Mouse (Mus musculus) heart, adult 9 months (tissue): ENCODE data around the gene Mcpt8.
"Not testable (repeated sequence)": the region's sequence is repeated elsewhere in the genome, so short reads cannot be mapped to it uniquely, and the experiment has no call there.

ENCODE experiments used
- DNase-seq, 2 experiments: peaks; one replicate each; pipeline ENCODE4 v3.0.0; 2022; ENCODE audit warnings: low spot score in 2 of 2

The Mcpt8 gene

DNA sequence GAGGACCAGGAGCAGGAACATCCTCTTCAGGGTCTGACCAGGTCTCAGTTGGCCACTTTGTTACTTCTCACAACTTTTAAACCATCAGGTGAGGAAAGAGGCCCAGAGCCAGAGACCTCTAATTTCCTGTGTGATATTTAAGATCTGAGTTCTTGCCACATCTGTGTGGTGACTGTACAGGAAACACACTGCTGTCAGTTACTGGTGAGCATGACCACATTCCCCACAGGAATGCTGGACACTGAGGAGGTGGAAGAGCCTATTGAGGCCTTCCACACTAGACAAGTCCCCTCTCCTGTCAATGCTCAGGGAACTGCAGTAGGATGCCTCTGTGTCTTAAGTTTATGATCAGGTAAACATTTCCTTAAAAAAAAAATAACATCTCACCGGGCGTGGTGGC lies at the start of gene Mcpt8:
Gene Mcpt8, minus strand, starts transcription at position 107 of the 400 bp plus-strand sequence.
- DNase-seq: no peak

DNA sequence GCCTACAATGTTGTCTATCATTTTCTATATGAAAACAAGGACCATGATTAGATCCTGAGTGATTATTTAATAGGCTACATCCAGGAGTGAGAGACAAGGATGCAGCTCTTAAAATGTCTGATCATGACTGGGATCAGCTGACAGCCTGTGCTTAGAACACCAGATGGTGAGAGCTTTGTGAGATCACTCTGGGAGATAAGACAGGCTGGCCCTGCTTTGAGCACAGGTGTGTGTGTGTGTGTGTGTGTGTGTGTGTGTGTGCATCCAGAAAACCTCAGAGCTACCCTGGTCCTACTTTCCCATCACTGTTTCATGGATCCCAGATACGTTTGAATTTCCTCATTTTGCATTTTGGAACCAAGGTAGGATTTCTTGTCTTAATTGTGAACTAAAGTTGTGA lies 48.6 kb upstream of the Mcpt8 start:
- DNase-seq: not testable (repeated sequence)

DNA sequence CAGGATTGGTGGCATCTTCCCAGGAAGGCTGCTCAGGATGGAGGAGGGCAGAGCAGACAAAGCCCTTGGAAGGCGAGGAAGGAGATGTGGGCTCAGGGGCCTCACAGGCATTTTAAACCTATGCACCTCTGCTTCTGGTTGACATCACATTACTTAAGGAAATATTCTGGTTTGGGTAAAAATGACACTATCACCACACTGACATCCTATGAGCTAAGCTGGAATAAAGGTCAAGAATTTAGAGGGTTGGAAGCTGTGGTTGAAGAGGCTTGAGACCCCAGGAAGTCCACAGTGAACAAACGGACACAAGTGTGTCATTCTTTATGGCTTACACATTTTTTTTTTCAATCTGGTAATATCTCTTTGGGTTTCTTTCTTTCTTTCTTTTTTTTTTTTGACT lies 47.4 kb upstream of the Mcpt8 start, which contains the start of gene Gzmd:
Gene Gzmd, minus strand, starts transcription at position 101 of the 400 bp plus-strand sequence.
- not testable (repeated sequence) for DNase-seq

DNA sequence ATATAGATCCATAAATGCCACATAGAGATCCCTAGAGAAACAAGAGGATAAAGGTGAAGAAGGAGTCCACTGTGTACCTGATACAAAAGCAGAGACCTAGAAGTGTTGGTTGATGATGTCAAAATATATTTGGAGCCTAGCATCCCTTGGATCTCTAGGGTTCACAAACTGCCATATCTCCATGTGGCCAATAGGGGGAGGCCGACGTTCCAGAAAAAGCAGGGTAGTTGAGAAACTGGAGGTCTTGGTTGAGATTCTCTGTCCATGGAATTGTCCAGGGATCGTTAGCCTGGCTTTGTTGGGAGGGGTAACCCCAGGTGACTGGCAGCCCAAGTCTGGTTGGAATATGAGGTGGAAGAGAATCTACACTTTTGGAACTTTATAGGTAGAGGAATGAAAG lies 43.3 kb upstream of the Mcpt8 start:
- DNase-seq: no peak

DNA sequence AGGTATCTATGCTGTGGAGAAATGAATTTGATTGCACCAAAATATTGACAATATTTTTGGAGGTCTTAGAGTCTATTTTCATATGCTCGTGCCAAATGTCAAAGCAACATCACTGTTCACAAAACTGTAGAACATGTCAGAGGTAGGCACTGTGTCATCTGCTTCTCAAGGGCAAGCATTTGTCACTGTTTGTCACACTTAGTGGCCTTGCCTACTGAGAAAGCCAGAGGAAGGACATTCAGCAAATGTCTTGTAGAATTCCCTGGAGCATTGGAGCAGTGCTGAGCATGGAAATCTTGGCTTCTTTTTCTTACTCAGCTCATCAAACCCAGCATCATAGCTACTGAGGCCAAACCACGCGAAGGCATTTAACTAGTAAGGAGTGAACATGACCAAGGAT lies 38.4 kb upstream of the Mcpt8 start:
- DNase-seq: no peak

DNA sequence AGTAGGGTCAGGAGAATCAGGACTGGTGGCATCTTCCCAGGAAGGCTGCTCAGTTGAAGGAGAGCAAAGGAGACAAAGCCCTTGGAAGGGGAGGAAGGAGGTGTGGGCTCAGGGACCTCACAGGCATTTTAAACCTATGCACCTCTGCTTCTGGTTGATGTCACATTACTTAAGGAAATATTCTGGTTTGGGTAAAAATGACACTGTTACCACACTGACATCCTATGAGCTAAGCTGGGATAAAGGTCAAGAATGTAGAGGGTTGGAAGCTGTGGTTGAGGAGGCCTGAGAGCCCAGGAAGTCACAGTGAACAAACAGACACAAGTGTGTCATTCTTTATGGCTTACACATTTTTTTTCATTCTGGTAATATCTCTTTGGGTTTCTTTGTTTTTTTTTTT lies 35.5 kb upstream of the Mcpt8 start, which contains the start of gene Gzme:
Gene Gzme, minus strand, starts transcription at position 101 of the 400 bp plus-strand sequence.
- DNase-seq: no peak

DNA sequence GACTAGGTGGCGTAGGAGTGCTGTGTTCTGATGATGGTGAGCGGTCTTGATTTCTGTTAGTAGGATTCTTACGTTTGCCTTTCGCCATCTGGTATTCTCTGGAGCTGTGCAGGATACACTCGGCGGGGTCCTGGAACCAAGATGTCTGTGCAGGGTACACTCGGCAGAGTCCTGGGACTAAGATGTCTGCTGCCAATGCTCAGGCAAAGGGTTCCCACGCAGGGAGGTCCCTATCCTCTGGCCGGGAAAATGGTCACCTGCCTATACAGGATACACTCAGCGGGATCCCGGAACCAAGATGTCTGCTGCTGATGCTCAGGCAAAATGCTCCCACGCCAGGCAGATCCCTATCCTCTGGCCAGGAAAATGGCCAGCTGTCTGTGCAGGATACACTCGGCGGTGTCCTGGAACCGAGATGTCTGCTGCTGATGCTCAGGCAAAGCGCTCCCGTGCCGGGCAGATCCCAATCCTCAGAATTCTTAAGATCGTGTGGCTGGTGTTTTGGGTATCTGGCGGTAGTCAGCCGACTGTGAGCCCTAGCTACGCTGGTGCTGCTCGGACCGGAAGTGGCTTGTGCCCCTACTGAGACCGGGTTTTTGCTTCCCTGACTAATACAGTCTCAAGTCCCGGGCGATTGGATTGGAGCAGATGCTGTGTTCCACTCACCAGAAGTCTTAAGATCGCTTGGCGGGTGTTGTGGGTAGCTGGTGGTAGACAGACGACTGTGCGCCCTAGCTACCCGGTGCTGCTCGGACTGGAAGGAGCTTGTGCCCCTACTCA lies 30.6 kb upstream of the Mcpt8 start:
- not testable (repeated sequence) for DNase-seq

DNA sequence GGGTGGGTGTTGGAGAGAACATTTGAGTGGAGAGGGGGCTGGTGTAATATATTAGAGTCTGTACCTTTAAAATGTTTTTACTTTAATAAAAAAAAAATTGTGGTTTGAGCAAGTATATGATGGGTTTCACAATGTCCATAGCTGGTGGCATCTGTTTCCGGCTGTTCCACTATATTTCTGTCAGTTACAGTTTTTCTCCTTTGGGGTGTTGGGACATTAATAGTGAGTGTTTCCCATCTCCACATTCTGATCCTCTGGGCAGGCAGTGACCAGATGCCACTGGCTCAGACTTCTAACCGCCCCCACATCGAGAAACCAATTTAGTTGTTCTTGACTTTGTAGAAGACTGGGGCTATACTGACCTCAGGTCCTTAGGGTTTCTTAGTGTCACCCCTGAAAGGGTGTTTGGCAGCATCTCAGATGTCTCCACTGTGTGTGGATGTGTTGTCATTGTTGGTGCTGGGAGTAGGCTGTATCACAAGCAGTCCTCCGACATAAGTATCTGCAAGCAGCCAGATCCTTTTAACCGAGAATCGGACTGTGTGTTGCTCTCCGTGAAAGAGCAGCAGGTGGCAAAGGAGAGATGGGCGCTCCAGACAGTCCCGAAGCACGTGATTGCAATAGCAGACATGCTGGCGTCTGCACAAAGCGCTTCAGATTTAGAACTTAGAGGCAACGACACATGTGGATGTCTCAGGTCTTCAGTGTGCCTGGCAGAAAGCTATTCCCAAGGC lies 20.5 kb upstream of the Mcpt8 start:
- DNase-seq: no peak

DNA sequence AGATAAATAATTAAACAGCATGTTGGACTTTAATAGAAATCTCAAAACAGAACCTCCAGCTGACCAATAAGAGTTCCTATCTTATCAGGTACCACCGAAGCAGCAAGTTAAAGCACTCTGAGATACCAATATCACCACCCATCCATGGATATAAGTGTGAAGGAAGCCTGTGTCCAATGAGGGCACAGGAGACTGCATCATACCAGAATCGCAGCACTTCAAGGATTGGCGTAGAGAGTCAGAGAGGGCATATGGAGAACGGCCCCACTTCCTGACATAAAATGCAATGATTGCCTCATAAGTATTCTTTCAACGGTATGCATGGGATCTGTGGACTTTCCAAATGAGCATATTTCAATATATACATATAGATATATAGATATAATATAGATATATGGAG lies 19.9 kb upstream of the Mcpt8 start:
- no peak for DNase-seq

DNA sequence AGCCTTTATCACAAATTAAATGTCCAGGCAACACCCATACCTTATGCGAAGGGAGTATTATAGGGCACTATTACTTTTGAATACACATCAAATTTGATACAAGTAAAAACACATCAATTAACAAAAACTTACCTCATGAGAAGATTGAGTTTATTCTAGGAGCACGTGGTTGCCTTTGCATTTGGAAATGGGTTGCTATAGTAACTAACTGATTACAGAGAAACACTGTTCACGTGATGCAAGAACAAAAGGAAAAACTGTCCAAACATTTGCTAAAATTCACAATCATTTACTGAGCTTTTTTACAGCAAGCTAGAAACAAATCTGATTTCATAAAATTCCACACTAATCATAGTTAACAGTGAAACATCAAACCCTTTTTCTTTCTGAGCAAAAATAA lies 18.4 kb upstream of the Mcpt8 start:
- DNase-seq: no peak

DNA sequence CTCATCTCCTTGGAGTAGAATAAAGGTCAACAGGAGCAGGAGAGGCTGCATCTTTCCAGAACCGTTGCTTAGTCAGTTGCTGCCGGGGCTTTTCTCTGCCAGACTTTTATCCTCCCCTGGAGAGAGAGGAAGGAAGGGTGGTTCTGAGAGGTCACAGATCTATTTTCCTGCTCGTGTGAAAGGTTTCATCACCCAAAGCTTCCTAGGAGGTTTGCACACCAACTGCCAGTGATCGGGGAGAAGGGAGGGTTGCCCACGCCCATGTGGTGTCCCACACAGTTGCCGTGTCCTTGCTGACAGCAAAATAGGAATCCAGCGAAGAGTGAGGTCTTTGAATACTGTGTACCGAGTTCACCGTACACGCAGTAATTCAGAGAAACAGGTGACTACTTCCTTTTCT lies 17.3 kb upstream of the Mcpt8 start, which contains the start of gene Ctsg:
Gene Ctsg, minus strand, starts transcription at position 189 of the 400 bp plus-strand sequence.
- DNase-seq: no peak

DNA sequence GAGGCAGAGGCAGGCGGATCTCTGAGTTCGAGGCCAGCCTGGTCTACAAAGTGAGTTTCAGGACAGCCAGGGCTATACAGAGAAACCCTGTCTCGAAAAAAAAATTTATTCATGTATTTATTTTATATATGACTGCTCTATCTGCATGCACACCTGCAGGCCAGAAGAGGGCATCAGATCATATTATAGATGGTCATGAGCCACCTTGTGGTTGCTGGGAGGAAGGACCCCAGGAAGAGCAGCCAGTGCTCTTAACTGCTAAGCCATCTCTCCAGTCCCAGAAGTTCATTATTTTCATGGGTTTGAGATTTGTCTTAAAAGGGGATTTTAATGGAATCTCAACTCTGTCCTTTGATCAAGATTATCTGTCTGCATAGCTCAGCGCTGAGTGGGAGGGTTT lies 13.9 kb upstream of the Mcpt8 start:
- DNase-seq: no peak

DNA sequence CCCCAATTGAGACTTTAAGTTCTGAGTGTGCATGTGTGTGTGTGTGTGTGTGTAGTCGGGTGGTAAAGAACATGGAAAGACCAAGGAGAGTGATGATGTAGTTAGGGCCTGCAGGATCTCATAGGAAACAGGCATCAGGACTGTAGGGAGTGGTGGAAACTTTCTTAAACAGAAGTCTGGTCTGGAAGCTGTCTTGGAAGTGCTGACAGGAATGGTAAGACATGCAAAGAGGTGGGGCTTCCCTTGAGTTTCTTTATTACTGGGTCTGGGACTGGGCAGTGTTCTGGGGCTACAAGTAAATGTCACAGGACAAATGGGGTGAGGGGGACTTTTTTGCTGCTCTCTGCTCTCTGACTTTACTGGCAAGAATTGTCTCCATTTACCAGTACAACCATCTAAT lies 12.5 kb upstream of the Mcpt8 start:
- no peak for DNase-seq

DNA sequence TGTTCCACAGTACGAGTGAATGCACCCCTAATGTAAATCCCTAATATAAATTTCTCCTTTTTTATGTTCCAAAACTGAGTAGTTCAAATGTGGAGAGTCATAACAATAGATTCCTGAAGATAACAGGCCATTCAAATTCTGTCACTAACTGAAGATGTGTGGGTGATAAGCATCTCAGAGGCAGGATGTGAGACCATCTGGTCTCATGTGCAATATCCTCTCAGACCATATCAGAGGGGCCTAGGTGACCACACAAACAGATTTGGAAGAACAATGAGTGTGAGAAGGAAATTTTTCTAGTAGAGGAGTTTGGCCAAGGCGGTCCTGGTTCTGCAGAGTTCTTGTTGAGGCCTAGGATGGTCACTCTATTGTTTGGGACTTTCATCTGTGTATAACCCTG lies 8.3 kb upstream of the Mcpt8 start:
- no peak for DNase-seq

DNA sequence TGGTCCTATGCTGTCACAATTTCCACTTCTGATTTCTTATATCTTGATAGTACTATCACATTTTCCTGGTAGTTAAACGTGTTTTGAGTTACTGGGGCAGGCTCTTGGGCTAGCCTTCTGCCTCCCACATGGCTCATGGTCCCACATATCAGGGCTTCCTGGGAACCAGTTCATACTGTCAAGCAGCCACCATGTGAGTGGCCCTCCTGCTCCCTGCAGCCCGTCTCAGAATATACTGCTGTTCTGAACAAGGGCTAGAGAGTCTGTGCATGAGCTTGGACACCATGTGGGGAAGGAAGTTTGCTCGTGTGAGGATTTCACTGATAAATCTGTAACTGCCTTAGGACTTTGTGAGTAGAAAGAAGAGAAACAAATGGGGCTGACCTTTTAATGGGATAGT lies 1.6 kb upstream of the Mcpt8 start:
- DNase-seq: no peak

DNA sequence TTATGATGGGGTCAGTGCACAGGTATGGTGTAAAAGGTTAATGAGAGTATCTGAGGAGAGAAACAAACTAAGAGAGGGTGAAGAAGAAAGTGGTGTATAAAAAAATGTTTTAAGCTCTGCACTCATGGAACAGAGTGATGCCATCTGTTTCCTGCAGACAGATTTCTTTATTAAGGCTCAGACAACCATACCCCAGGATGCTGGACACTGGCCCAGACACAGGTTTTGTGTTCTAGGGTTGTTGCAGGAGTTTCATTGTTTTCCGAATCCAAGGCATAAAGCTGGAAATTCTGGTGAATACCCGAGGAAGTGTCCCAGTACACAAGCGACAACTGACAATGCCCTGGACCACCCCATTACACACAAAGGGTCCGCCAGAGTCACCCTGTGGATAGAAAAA lies 3.1 kb downstream of the Mcpt8 start:
- DNase-seq: no peak

DNA sequence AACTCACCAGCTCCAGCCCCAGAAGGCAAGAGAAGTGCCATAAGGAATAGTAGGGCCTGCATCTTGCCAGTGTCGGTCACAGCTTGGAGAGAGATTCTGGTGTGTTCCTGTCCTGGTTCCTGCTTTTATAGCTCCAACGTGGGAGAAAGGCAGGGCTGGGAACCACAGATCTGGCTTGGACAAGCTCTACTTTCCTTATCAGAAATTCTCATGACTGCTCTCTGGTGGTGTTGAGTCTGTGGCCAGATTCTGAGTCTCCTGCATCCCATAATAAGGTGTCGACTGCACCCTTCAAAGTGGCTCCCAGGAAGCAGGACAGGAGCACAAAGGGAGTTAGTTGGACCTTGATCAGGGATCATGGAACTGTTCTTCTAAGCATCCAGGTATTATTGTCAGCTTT lies 22.9 kb downstream of the Mcpt8 start, which contains the start of gene Mcpt4:
Gene Mcpt4, minus strand, starts transcription at position 101 of the 400 bp plus-strand sequence.
- not testable (repeated sequence) for DNase-seq

DNA sequence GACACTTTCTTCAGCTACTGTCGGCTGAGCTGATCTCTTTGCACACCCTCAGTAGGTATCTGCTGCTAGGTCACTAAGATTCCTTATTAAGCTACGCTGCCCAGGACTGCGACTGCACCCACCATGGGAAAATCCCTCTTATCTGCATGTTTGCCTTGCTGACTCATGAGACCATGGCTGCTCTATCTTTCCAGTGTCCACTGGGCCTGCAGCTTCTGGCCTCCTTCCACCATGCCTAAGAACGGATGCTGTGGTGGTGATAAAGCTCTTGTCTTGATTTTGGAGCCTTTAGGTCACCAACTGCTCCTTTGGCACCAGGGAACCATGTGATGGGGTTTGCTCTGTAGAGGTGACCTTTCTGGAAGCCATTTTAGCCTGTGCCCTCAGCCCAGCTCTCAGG lies 27.4 kb downstream of the Mcpt8 start:
- no peak for DNase-seq

DNA sequence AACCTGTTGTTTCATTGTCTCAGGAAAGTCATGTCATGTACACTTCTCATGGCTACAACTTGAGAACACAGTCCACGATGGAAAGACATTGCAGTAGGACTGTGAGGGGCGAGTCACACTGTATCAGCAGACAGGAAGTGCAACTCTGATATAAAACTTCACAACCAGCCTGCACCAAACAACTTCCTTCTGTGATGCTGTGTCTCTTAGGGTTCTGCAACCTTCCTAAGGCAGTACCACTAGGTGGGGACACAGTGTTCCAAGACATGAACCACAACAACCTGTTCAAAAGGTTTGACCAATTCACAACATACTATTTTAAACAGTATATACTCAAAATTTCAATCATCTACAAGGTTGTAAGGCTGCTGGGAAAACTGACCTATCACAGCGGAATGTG lies 29.7 kb downstream of the Mcpt8 start:
- no peak for DNase-seq

DNA sequence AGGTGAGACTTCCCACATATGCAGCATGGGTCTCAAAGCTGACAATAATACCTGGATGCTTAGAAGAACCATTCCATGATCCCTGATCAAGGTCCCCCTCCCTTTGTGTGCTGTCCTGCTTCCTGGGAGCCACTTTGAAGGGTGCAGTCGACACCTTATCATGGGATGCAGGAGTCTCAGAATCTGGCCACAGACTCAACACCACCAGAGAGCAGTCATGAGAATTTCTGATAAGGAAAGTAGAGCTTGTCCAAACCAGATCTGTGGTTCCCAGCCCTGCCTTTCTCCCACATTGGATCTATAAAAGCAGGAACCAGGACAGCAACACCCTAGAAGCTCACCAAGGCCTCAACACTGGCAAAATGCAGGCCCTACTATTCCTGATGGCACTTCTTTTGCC lies 43.3 kb downstream of the Mcpt8 start, which contains the start of gene Mcpt2:
Gene Mcpt2, plus strand, starts transcription at position 250 of the 400 bp plus-strand sequence.
- not testable (repeated sequence) for DNase-seq

DNA sequence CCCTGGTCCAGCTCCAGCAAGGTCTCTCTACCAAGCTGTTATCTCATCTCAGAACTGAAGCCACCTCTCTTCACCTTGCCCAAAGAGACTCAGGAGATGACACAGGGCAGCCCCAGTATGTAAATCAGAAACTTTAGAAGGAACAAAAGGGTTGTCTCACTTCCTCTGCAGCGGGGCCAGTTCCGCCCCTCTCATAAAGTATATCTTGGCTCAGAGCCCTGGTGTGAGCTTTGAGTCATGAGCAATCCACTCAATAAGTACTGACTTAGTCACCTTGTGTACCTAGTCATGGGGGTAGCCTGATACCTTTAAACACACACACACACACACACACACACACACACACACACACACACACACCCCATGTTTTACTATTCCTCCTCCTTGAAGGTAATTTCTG lies 50.6 kb downstream of the Mcpt8 start:
- DNase-seq: no peak
